Mouse (Mus musculus): ENCODE data around the gene Apeh. TPM values are rescaled to one million over a fixed set of nuclear protein-coding genes. Genes with fewer than 3 reads are reported as not detected.

Apeh gene
- total and polyA plus RNA-seq, 3 experiments: 67.5 to 148 (median 119) TPM

DNA sequence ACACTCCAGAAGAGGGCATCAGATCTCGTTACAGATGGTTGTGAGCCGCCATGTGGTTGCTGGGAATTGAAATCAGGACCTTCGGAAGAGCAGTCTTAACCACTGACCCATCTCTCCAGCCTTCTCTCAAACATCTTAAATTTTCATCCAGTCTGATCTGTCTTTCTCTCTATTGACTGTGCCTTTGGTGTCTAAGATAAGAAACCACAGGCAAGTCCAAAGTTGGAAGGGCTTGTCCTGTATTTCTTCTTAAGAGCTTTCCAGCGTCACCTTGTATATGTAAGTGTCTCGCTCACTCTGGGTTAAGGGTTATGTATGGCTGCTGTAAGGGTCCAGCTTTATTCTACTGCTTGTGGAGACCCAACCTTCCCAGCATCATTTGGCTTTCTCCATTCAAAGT lies 37.1 kb upstream of the Apeh start:
- TF ChIP-seq TAL1 (conservative IDR thresholded peaks at IDR 0.05; ENCODE audit: low read depth, low read length) (no peak), POLR2AphosphoS5 (IDR thresholded peaks at IDR 0.05; ENCODE audit: insufficient replicate concordance, low read depth, low read length) (no peak), GATA1 (IDR thresholded peaks at IDR 0.05; ENCODE audit: borderline replicate concordance, low read length) (no peak), GATA2 (IDR thresholded peaks at IDR 0.05; ENCODE audit: borderline replicate concordance, low read depth, low read length) (no peak), CTCF (IDR thresholded peaks at IDR 0.05; ENCODE audit: low read depth, low read length) (no peak)
- Histone ChIP-seq H3K4me3 (ENCODE audit: low read depth, low read length) (no peak overlapping the region), H3K36me3 (replicated peaks) (no peaks in the 10 kb centered on the region), H3K27me3 (ENCODE audit: insufficient read depth, low read length) (peaks cover 42% of the 10 kb centered on the region), H3K4me1 (ENCODE audit: insufficient read depth, low read depth, low read length) (peaks cover 33% of the 10 kb centered on the region), H3K9me3 (replicated peaks) (no peaks in the 10 kb centered on the region)
- no peak for ATAC-seq (ENCODE audit: extremely low read depth, insufficient number of reproducible peaks, low FRiP score, poor library complexity, severe bottlenecking)
- no peak for DNase-seq (ENCODE audit: low spot score)

DNA sequence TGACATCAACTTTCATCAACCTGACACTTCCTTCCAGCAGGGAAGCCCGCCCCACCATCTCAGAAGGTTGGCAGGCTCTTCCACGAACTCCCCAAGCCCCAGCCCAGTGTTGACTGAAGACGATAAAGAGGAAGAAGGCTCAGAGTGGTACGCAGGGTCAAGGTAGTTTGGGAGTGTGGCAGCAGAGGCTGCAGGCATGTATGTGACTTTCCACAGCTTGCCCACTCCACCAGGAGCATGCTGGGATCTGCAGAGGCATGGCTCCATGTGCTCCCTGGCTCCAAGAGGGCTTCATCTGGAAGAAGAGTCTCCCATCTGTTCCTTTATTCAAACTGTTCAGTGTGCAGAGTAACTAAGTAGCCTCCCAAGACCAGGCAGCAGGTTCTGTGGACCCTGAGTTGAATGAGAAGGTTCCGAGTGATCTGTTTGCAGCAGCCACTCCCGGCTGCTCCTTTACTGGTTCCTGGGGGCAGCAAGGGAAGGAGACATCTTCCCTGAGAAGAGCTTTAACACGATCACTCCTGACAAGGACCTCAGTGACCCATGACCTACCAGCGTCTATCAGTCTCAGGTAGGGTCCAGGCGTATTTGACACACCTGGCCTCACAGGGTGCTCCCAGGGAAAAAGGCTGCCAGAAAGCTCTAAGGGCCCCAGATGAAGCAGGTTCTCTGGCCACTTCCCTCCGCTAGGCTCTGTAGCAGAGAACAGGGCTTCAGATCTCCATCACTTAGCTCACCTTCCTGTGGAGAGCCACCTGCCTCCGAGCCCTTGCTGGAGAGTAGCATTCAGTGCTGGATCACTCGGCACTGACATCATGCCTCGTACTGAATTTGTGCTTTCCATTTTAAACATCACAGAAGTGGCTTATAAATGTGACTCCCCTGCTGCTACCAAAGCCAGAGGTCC lies 34.9 kb upstream of the Apeh start:
- no peak for ATAC-seq (ENCODE audit: extremely low read depth, insufficient number of reproducible peaks, low FRiP score, poor library complexity, severe bottlenecking)

DNA sequence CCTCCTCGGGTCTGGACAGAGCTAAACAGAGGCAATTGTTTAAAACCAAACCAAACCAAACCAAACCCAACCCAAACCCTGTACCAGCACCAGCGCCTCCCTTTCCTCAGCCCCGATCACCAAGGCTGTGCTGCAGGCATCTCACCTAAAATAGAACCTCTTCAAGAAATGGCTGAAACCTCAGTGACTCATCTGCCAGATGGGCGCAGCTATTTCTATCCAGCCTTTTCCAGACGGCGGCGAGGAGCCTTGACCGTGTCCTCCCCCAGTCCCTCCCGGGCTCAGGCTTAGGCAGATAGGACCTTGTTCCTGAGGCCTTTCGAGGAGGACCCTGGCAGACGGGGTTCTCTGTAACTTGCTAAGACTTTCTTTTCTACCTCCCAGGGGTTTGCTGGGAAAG lies 33.8 kb upstream of the Apeh start:
- Histone ChIP-seq H3K27me3 (ENCODE audit: insufficient read depth, low read length) (peaks cover 67% of the 10 kb centered on the region), H3K36me3 (replicated peaks) (no peaks in the 10 kb centered on the region), H3K4me1 (ENCODE audit: insufficient read depth, low read depth, low read length) (peaks cover 21% of the 10 kb centered on the region), H3K9me3 (replicated peaks) (no peaks in the 10 kb centered on the region), H3K4me3 (ENCODE audit: low read depth, low read length) (no peak overlapping the region)
- DNase-seq (ENCODE audit: low spot score): no peak
- TF ChIP-seq GATA2 (IDR thresholded peaks at IDR 0.05; ENCODE audit: borderline replicate concordance, low read depth, low read length) (no peak), POLR2AphosphoS5 (IDR thresholded peaks at IDR 0.05; ENCODE audit: insufficient replicate concordance, low read depth, low read length) (no peak), TAL1 (conservative IDR thresholded peaks at IDR 0.05; ENCODE audit: low read depth, low read length) (no peak), GATA1 (IDR thresholded peaks at IDR 0.05; ENCODE audit: borderline replicate concordance, low read length) (no peak), CTCF (IDR thresholded peaks at IDR 0.05; ENCODE audit: low read depth, low read length) (no peak)
- ATAC-seq (ENCODE audit: extremely low read depth, insufficient number of reproducible peaks, low FRiP score, poor library complexity, severe bottlenecking): no peak

More for the DNA sequence above, 34.9 kb upstream of the Apeh start:
- H3K4me1 ChIP-seq (ENCODE audit: insufficient read depth, low read depth, low read length): peaks cover 26% of the 10 kb centered on the region
- DNase-seq (ENCODE audit: low spot score): no peak
- H3K9me3 ChIP-seq (replicated peaks): no peaks in the 10 kb centered on the region
- H3K36me3 ChIP-seq (replicated peaks): no peaks in the 10 kb centered on the region
- no peak for TF ChIP-seq CTCF (IDR thresholded peaks at IDR 0.05; ENCODE audit: low read depth, low read length)
- TF ChIP-seq TAL1 (conservative IDR thresholded peaks at IDR 0.05; ENCODE audit: low read depth, low read length): no peak
- TF ChIP-seq POLR2AphosphoS5 (IDR thresholded peaks at IDR 0.05; ENCODE audit: insufficient replicate concordance, low read depth, low read length): no peak
- TF ChIP-seq GATA1 (IDR thresholded peaks at IDR 0.05; ENCODE audit: borderline replicate concordance, low read length): no peak
- no peak for TF ChIP-seq GATA2 (IDR thresholded peaks at IDR 0.05; ENCODE audit: borderline replicate concordance, low read depth, low read length)
- no peak overlapping the region for H3K4me3 ChIP-seq (ENCODE audit: low read depth, low read length)
- peaks cover 60% of the 10 kb centered on the region for H3K27me3 ChIP-seq (ENCODE audit: insufficient read depth, low read length)

DNA sequence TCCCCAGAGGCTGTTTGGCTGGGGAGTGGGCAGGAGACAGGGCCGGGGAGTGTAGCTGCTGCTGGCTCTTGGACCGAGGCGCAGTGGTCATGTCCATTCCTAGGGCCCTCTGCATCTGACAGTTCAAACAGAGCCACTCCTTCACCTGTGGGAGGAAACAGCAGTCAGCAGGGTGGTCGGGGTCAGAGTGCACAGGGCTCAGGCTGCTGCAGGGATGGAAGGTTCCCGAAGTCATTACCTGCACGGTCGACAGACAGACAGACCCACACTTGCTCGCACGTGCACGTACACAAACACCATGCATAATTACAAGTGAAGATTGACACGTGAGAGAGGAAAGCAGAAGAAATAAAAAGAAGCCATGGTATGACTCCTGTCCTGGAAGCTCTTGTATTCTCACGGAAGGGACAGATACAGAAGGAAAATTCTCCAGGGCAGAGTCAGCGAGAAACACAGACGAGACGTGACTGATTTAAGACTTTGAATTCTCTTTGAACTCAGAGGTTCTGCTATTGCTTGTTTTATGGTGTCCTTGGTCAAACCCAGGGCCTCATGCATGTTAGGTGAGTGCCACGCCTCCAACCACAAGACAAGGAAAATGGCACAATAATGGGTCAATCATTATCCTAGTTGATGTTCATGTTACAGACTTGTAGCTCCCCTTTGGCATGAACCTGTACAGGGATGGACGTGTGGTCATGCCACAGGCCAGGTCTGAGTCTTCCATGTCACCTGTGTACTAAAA lies 32.2 kb upstream of the Apeh start:
- no peak for TF ChIP-seq TAL1 (conservative IDR thresholded peaks at IDR 0.05; ENCODE audit: low read depth, low read length)
- TF ChIP-seq POLR2AphosphoS5 (IDR thresholded peaks at IDR 0.05; ENCODE audit: insufficient replicate concordance, low read depth, low read length): no peak
- TF ChIP-seq GATA1 (IDR thresholded peaks at IDR 0.05; ENCODE audit: borderline replicate concordance, low read length): no peak
- no peak for TF ChIP-seq CTCF (IDR thresholded peaks at IDR 0.05; ENCODE audit: low read depth, low read length)
- TF ChIP-seq GATA2 (IDR thresholded peaks at IDR 0.05; ENCODE audit: borderline replicate concordance, low read depth, low read length): no peak
- Histone ChIP-seq H3K36me3 (replicated peaks) (no peaks in the 10 kb centered on the region), H3K27me3 (ENCODE audit: insufficient read depth, low read length) (peaks cover 74% of the 10 kb centered on the region), H3K4me1 (ENCODE audit: insufficient read depth, low read depth, low read length) (peaks cover 14% of the 10 kb centered on the region), H3K4me3 (ENCODE audit: low read depth, low read length) (no peak overlapping the region), H3K9me3 (replicated peaks) (no peaks in the 10 kb centered on the region)
- ATAC-seq (ENCODE audit: extremely low read depth, insufficient number of reproducible peaks, low FRiP score, poor library complexity, severe bottlenecking): no peak
- no peak for DNase-seq (ENCODE audit: low spot score)

DNA sequence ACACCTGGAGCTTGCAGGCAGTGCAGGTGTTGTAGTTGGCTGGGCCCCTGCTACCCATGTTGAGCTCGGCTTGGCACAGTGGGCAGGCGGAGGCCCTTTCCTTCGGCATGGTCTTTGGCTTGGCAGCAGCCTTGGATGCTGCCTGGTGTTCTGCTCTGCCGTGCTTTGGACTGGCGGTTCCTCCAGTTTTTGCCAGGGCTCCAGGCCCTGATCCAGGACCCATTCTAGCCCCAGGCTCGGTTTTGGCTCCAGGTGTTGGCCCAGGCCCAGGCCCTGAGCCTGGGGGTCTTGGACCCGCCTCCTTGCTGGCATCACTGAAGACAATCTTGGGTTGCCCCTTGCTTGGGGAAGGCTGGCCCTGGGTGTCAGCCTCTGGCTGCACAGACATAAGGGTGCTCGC lies 31.3 kb upstream of the Apeh start:
- Histone ChIP-seq H3K4me1 (ENCODE audit: insufficient read depth, low read depth, low read length) (peaks cover 11% of the 10 kb centered on the region), H3K9me3 (replicated peaks) (no peaks in the 10 kb centered on the region), H3K27me3 (ENCODE audit: insufficient read depth, low read length) (peaks cover 77% of the 10 kb centered on the region), H3K36me3 (replicated peaks) (no peaks in the 10 kb centered on the region), H3K4me3 (ENCODE audit: low read depth, low read length) (no peak overlapping the region)
- TF ChIP-seq CTCF (IDR thresholded peaks at IDR 0.05; ENCODE audit: low read depth, low read length): no peak
- TF ChIP-seq GATA1 (IDR thresholded peaks at IDR 0.05; ENCODE audit: borderline replicate concordance, low read length): no peak
- no peak for TF ChIP-seq POLR2AphosphoS5 (IDR thresholded peaks at IDR 0.05; ENCODE audit: insufficient replicate concordance, low read depth, low read length)
- no peak for TF ChIP-seq GATA2 (IDR thresholded peaks at IDR 0.05; ENCODE audit: borderline replicate concordance, low read depth, low read length)
- no peak for TF ChIP-seq TAL1 (conservative IDR thresholded peaks at IDR 0.05; ENCODE audit: low read depth, low read length)
- ATAC-seq (ENCODE audit: extremely low read depth, insufficient number of reproducible peaks, low FRiP score, poor library complexity, severe bottlenecking) (no peak), DNase-seq (ENCODE audit: low spot score) (no peak)

DNA sequence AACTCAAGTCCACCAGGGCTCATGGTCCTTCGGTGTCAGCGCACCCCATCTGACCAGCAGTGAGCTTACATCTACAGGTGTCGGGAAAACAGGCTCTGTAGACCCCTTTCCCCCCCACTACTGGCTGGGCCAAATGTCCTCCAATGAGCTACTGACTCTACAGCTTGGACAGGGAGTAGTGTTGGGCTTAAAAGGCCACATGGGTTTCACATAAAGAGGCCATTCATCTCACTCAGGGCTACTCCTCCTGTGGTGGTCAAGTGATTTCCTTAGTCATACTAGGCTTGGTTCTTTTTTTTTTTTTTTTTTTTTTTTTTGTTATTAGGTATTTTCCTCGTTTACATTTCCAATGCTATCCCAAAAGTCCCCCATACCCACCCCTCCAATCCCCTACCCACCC lies 29.5 kb upstream of the Apeh start:
- Histone ChIP-seq H3K27me3 (ENCODE audit: insufficient read depth, low read length) (peaks cover 63% of the 10 kb centered on the region), H3K9me3 (replicated peaks) (no peaks in the 10 kb centered on the region), H3K4me1 (ENCODE audit: insufficient read depth, low read depth, low read length) (peaks cover 22% of the 10 kb centered on the region), H3K36me3 (replicated peaks) (no peaks in the 10 kb centered on the region), H3K4me3 (ENCODE audit: low read depth, low read length) (no peak overlapping the region)
- DNase-seq (ENCODE audit: low spot score): no peak
- TF ChIP-seq GATA1 (IDR thresholded peaks at IDR 0.05; ENCODE audit: borderline replicate concordance, low read length) (no peak), CTCF (IDR thresholded peaks at IDR 0.05; ENCODE audit: low read depth, low read length) (no peak), GATA2 (IDR thresholded peaks at IDR 0.05; ENCODE audit: borderline replicate concordance, low read depth, low read length) (no peak), TAL1 (conservative IDR thresholded peaks at IDR 0.05; ENCODE audit: low read depth, low read length) (no peak), POLR2AphosphoS5 (IDR thresholded peaks at IDR 0.05; ENCODE audit: insufficient replicate concordance, low read depth, low read length) (no peak)
- ATAC-seq (ENCODE audit: extremely low read depth, insufficient number of reproducible peaks, low FRiP score, poor library complexity, severe bottlenecking): no peak

Measured in G1E (cell line).